18 mouse cellular contexts compared by ENCODE assay signal in genomic region chr3:138773871-138774606, GRCm38 (mm10). TPM values are rescaled to one million over a fixed set of nuclear protein-coding genes. Genes with fewer than 3 reads are reported as not detected.
DNase-seq lines count a peak whose midpoint lies in the region; ATAC-seq and TF ChIP-seq lines count a peak whose summit lies in the region.
"Had no signal": no experiment of that assay in that cellular context is flagged by ENCODE, and none has a peak within 500 bp of the region (broad histone marks: within the 10 kb centered on the region; RNA-seq: fewer than 3 reads in every experiment).

No protein-coding gene starts in this region.

- H3K4me2 ChIP-seq in hindbrain, embryonic 12.5 days (replicated peaks), result no peak overlapping the region
- no peak overlapping the region for H3K4me2 ChIP-seq in hindbrain, embryonic 14.5 days (replicated peaks)
- H3K4me2 ChIP-seq in neural tube, embryonic 13.5 days, result no peak overlapping the region
- no peak overlapping the region for H3K4me2 ChIP-seq in limb, embryonic 15.5 days
- H3K4me2 ChIP-seq: liver, embryonic 12.5 days; neural tube, embryonic 12.5 days had no signal

- 67% methylated on average over 9 of the region's 9 CpGs for WGBS in hindbrain, embryonic 12.5 days
- 50% methylated on average over 9 of the region's 9 CpGs for WGBS in hindbrain, embryonic 14.5 days
- WGBS in neural tube, embryonic 13.5 days, result 54% methylated on average over 9 of the region's 9 CpGs
- 33% methylated on average over 9 of the region's 9 CpGs for WGBS in limb, embryonic 15.5 days
- WGBS in thymus, adult 2 months, result 75% methylated on average over 9 of the region's 9 CpGs

- no peak for TF ChIP-seq CTCF in thymus, adult 2 months (IDR thresholded peaks at IDR 0.05; ENCODE audit: borderline replicate concordance, control insufficient read depth, extremely low read depth, insufficient read depth, low read length, poor library complexity)

- no peak overlapping the region for H3K9ac ChIP-seq in hindbrain, embryonic 12.5 days
- no peak overlapping the region for H3K9ac ChIP-seq in hindbrain, embryonic 14.5 days
- no peak overlapping the region for H3K9ac ChIP-seq in neural tube, embryonic 13.5 days
- no peak overlapping the region for H3K9ac ChIP-seq in limb, embryonic 15.5 days
- H3K9ac ChIP-seq: liver, embryonic 12.5 days; neural tube, embryonic 12.5 days had no signal

- no peaks in the 10 kb centered on the region for H3K27me3 ChIP-seq in hindbrain, embryonic 12.5 days
- H3K27me3 ChIP-seq in hindbrain, embryonic 14.5 days (ENCODE audit: control insufficient read depth, insufficient read depth, low read length), result no peaks in the 10 kb centered on the region
- no peaks in the 10 kb centered on the region for H3K27me3 ChIP-seq in neural tube, embryonic 13.5 days
- no peaks in the 10 kb centered on the region for H3K27me3 ChIP-seq in limb, embryonic 15.5 days
- no peaks in the 10 kb centered on the region for H3K27me3 ChIP-seq in thymus, adult 2 months (ENCODE audit: control insufficient read depth, insufficient read depth, low read length)
- H3K27me3 ChIP-seq: liver, embryonic 12.5 days; neural tube, embryonic 12.5 days had no signal

- H3K36me3 ChIP-seq in hindbrain, embryonic 12.5 days, result no peaks in the 10 kb centered on the region
- H3K36me3 ChIP-seq in hindbrain, embryonic 14.5 days (replicated peaks; ENCODE audit: control insufficient read depth, insufficient read depth), result no peaks in the 10 kb centered on the region
- H3K36me3 ChIP-seq in neural tube, embryonic 13.5 days, result no peaks in the 10 kb centered on the region
- no peaks in the 10 kb centered on the region for H3K36me3 ChIP-seq in limb, embryonic 15.5 days
- H3K36me3 ChIP-seq in thymus, adult 2 months (ENCODE audit: control insufficient read depth, insufficient read depth, low read length), result no peaks in the 10 kb centered on the region
- H3K36me3 ChIP-seq: liver, embryonic 12.5 days; neural tube, embryonic 12.5 days had no signal

- no peak for DNase-seq in hindbrain, embryonic 14.5 days (ENCODE audit: low spot score)
- DNase-seq in neural tube, embryonic 10.5 days (ENCODE audit: extremely low spot score, low spot score), result no peak
- no peak for DNase-seq in frontal cortex, postnatal 36 days (ENCODE audit: low spot score in 2 of 2)
- DNase-seq in thymus, adult 2 months, result no peak
- DNase-seq: adrenal gland, postnatal 10 days; cerebellum, postnatal 36 days; gastrocnemius, adult 2 months; heart, adult 11 months; kidney, postnatal 10 days; layer of hippocampus, adult 9-11 months; thymus, postnatal 4 days had no signal

- H3K27ac ChIP-seq in hindbrain, embryonic 12.5 days, result 0 out of 2 replicates have a peak overlapping the region, but pooled peaks have one; percentile 1
- H3K27ac ChIP-seq in hindbrain, embryonic 14.5 days, result no peak overlapping the region
- peak overlapping the region; percentile 49 for H3K27ac ChIP-seq in neural tube, embryonic 13.5 days (replicated peaks)
- peak overlapping the region; percentile 57 for H3K27ac ChIP-seq in limb, embryonic 15.5 days
- H3K27ac ChIP-seq in thymus, adult 2 months (ENCODE audit: control insufficient read depth, insufficient read depth, low read length), result no peak overlapping the region
- H3K27ac ChIP-seq: gastrocnemius, adult 2 months; liver, embryonic 12.5 days; neural tube, embryonic 12.5 days had no signal

- no peak for TF ChIP-seq POLR2A in thymus, adult 2 months (IDR thresholded peaks at IDR 0.05; ENCODE audit: control insufficient read depth, extremely low read depth, insufficient read depth, low read length, poor library complexity)

- ATAC-seq in hindbrain, embryonic 12.5 days (ENCODE audit: low FRiP score), result no peak
- ATAC-seq in hindbrain, embryonic 14.5 days (ENCODE audit: low FRiP score), result no peak
- ATAC-seq in neural tube, embryonic 13.5 days (ENCODE audit: low read depth), result no peak
- peak; percentile 32; the same call in 1 of the 2 replicates for ATAC-seq in limb, embryonic 15.5 days (ENCODE audit: insufficient number of reproducible peaks, low FRiP score, low TSS enrichment, low read depth)
- ATAC-seq: forebrain, embryonic 14.5 days; liver, embryonic 12.5 days; lung, postnatal 0 days had no signal

- no peaks in the 10 kb centered on the region for H3K9me3 ChIP-seq in hindbrain, embryonic 12.5 days (replicated peaks)
- H3K9me3 ChIP-seq in hindbrain, embryonic 14.5 days (ENCODE audit: control insufficient read depth, low read length), result no peaks in the 10 kb centered on the region
- H3K9me3 ChIP-seq in neural tube, embryonic 13.5 days, result no peaks in the 10 kb centered on the region
- H3K9me3 ChIP-seq in limb, embryonic 15.5 days, result no peaks in the 10 kb centered on the region
- H3K9me3 ChIP-seq: liver, embryonic 12.5 days; neural tube, embryonic 12.5 days had no signal

- H3K4me1 ChIP-seq in hindbrain, embryonic 12.5 days, result peaks cover 37% of the 10 kb centered on the region
- H3K4me1 ChIP-seq in hindbrain, embryonic 14.5 days (replicated peaks; ENCODE audit: control insufficient read depth, insufficient read depth, low read length), result peaks cover 58% of the 10 kb centered on the region
- peaks cover 86% of the 10 kb centered on the region for H3K4me1 ChIP-seq in neural tube, embryonic 13.5 days (replicated peaks)
- peaks cover 43% of the 10 kb centered on the region for H3K4me1 ChIP-seq in limb, embryonic 15.5 days
- H3K4me1 ChIP-seq in thymus, adult 2 months (replicated peaks; ENCODE audit: control insufficient read depth, insufficient read depth, low read length), result no peaks in the 10 kb centered on the region

- no peak overlapping the region for H3K4me3 ChIP-seq in hindbrain, embryonic 12.5 days
- no peak overlapping the region for H3K4me3 ChIP-seq in hindbrain, embryonic 14.5 days (replicated peaks; ENCODE audit: low read length)
- no peak overlapping the region for H3K4me3 ChIP-seq in neural tube, embryonic 13.5 days
- H3K4me3 ChIP-seq in limb, embryonic 15.5 days, result no peak overlapping the region
- H3K4me3 ChIP-seq in thymus, adult 2 months (ENCODE audit: control insufficient read depth, insufficient read depth, low read length), result no peak overlapping the region
- H3K4me3 ChIP-seq: gastrocnemius, adult 2 months; liver, embryonic 12.5 days; neural tube, embryonic 12.5 days had no signal

RNA-seq across cellular contexts. Expression of gene Tspan5, which starts 32.0 kb away (rescaled TPM):
- polyA plus RNA-seq in hindbrain, embryonic 12.5 days (2016; fragmentation: Nextera tagmentation; extraction: Ambion mirVana), result 74.6 and 77.8 TPM in 2 replicates
- polyA plus RNA-seq in hindbrain, embryonic 14.5 days (2014; fragmentation: Nextera tagmentation; extraction: Ambion mirVana), result 115 and 130 TPM in 2 replicates
- 101 and 102 TPM in 2 replicates for polyA plus RNA-seq in neural tube, embryonic 13.5 days (2015; fragmentation: Nextera tagmentation; extraction: Ambion mirVana)
- 36.4 and 44.7 TPM in 2 replicates for polyA plus RNA-seq in limb, embryonic 15.5 days (2015; fragmentation: Nextera tagmentation; extraction: Ambion mirVana)
- 13.3 and 15.9 TPM in 2 replicates for polyA plus RNA-seq in thymus, adult 2 months (2012; rRNA removed)

Comparison
In these comparisons a context has a peak if more than half of its experiments do, and no peak if none do; other contexts are left out.
1. H3K27ac ChIP-seq: peak in hindbrain, embryonic 12.5 days (single experiment), neural tube, embryonic 13.5 days (single experiment) and limb, embryonic 15.5 days (single experiment); none in hindbrain, embryonic 14.5 days (single experiment) and thymus, adult 2 months (single experiment).